Mouse (Mus musculus) layer of hippocampus, postnatal 14 days (tissue): ENCODE data around the gene Endog. TPM values are rescaled to one million over a fixed set of nuclear protein-coding genes. Genes with fewer than 3 reads are reported as not detected.

Experiments used
- DNase-seq, 2 experiments: peaks; one replicate each; pipeline ENCODE4 v3.0.0; 2021 to 2022; ENCODE audit warnings: low spot score in 2 of 2, mixed read lengths in 1 of 2
- total RNA-seq, 2 experiments: library from RNA; stranded (reverse); gene quantifications; 2 replicates each; pipeline ENCODE4 v1.2.3; 2021

Endog gene
- total RNA-seq, 2 experiments from 2014 or later: 21.7 to 24.4 TPM

DNA sequence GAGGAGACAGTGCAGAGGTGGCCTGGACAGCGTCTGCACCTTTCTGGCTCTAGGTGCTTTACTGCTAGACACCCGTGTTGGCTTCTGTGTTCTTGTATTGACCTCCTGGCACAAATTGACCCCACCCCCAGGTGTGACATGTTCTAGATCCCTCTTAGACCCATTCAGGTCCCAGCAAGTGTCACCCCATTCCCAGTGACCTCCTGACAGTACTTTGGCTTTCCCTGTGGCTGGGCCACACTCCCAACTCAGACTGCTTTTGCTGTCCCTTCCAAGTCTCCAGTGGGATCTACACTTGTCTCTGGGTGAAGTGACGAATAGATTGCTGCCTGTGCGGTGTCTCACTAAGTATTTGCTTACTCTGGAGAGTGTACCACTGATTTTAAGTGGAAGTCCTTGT lies 36.1 kb downstream of the Endog start:
- no peak for DNase-seq

DNA sequence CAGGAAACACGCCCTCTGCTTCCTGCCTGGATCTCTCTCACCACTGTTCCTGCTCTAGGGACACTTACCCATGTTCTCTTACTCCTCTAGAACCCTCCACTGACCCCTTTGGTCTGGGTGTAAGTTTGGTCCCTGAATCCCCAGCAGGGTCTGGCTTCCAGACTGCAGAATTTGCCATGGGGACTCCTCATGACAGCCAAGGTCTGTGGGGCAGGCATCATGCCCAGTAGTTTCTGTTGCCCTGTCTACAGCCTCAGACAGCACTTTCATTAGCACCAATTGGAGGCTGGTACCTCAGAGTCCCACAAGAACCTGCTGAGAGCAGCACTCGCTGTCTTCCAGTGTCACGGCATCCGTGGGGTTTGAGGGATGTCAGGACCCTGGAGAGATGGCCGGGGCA lies 36.6 kb downstream of the Endog start:
- DNase-seq: no peak

DNA sequence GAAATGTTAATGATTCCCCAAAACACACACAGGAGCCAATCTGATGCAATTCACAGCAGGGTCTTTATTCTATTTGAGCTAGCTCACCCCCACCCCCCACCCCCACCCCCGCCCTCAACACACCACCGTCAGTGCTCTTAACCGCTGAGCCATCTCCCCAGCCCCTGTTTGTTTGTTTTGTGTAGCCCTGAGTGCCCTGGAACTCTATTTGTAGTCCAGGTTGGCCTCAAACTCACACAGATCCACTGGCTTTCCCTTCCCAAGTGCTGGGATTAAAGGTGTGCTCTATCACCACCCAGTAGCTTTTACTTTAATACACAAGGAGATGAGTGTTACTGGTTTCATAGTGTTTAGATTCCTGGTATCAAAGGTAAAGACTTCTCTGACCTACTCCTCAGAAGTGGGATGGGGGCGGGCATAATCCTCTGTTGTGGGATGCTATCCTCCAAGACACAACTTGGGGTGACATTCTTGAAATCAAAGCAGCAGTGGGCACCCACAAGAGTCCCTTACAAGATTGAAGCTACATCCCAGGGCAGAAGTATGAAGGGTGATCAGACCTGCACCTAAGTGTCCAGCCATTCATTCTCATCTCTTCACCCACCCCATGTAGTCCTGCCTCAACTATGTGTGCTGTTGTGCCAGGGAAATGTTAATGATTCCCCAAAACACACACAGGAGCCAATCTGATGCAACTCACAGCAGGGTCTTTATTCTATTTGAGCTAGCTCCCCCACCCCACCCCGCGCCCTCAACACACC lies 40.3 kb downstream of the Endog start:
- no peak for DNase-seq

DNA sequence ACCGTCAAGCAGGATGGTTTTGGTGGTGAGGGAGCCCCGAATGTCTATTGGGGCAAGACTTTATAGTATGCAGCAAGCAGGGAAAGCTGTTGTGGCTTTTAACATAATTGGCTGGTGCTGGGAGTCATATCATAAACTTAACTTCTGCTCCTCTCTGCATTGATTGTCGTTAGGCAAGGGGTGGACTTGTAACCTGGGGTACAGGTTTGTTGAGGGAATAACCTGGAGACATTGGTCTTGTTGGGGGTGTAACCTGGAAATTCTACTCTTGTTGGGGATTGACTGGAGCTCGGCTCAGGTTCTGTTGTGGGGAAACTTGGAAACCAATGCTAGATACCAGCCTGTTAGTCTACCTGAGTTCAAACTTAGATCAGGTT lies 40.9 kb downstream of the Endog start:
- no peak for DNase-seq

DNA sequence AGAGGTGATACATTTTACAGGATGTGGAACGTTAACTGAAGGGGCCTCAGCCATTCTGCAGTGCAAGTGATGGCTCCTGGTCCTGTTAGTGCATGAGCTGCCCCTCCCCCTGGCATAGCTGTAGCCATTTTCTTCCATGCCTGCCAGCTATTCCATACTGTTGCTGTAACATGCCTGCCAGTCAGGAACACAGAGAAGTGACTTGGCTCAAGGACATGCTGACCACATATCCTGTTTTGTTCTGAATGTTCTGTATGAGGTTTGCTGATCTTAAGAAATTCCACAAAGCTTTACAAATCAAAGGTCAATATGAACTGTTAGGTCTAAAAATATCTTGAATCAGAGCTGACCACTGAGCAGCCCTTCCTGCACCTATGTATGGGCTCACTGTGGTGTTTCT lies 41.7 kb downstream of the Endog start:
- no peak for DNase-seq

DNA sequence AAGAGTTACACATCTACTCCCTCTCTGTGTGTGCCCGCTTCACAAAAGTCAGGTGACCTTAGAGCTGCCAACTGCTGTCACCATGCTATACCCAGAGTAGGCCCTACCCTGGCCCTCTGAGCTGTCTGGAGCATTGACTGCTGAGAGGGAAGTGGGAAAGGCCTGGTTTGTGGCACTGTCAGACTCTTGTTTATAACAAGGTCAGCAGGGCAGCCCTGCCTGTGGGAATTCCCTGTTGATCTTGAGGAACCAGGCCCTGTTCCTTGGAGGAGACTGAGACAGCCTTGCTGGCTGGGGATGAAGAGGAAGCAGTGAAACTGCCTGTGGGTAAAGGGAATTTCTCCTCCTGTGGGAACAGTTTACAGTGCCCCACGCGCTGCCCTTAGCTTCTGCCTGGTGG lies 43.5 kb downstream of the Endog start:
- no peak for DNase-seq

DNA sequence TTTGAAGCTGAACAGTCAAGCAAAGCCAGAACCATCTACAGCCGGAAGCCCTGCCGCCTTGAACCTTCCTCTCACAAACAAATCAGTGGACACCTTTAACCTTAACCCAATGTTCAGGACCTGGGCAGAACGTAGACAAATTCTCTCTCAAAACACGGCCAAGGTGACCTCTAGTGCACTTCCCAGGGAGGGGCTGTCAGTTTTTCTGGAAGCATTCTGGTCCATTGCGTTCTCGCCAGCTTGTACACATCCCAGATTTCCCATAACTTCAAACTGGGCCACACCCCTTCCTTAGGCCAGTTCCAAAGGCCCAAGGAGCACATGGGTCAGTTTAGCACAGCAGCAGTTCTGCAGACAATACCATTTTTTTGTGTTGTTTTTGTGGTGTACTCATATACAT lies 44.2 kb downstream of the Endog start:
- no peak for DNase-seq

DNA sequence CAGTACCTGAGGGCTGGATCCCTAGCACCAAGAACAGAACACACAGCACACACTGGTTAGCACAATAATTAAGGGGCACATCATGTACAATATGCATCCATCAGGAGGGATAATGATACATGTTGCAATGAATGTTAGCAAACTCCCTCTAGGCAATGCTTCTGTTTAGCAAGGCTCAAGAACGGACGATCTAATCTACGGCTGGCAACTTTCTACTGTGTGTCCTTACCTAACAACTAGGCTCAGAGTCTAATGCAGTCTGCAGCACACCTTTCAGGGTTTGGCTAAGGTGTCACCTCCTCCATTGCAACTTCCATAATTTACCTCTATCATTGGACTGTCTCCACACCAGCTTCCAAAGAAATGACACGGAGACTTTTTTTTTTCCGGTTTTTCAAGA lies 45.0 kb downstream of the Endog start:
- no peak for DNase-seq

Other genes with a start within 250 kb of the Endog start
- gene Gle1, start 236.1 kb upstream of the Endog start, total RNA-seq: 10 to 100 TPM; 44.8 to 47.3 TPM
- 1,000 to 10,000 TPM in 1 of 2 experiments, 100 to 1,000 TPM in 1; 959 to 1,004 TPM for gene Sptan1, start 205.9 kb upstream of the Endog start, total RNA-seq
- 10 to 100 TPM; 38.0 to 38.3 TPM for gene Wdr34, start 122.6 kb upstream of the Endog start, total RNA-seq
- 100 to 1,000 TPM; 185 to 190 TPM for gene Set, start 114.1 kb upstream of the Endog start, total RNA-seq
- gene Pkn3, start 93.8 kb upstream of the Endog start, total RNA-seq: 1 to 10 TPM; 1.2 to 2.3 TPM
- 10 to 100 TPM; 14.7 TPM for gene Zdhhc12, start 77.8 kb upstream of the Endog start, total RNA-seq
- 100 to 1,000 TPM; 160 to 173 TPM for gene Zer1, start 46.9 kb upstream of the Endog start, total RNA-seq
- 10 to 100 TPM; 71.7 to 74.4 TPM for gene Tbc1d13, start 37.7 kb upstream of the Endog start, total RNA-seq
- 10 to 100 TPM; 30.8 to 34.4 TPM for gene Spout1, start 7.0 kb downstream of the Endog start, total RNA-seq
- gene Kyat1, start 34.4 kb downstream of the Endog start, total RNA-seq: 10 to 100 TPM; 19.7 to 22.4 TPM
- gene Lrrc8a, start 66.2 kb downstream of the Endog start, total RNA-seq: 10 to 100 TPM; 66.5 to 72.5 TPM
- gene Gm28035, start 69.1 kb downstream of the Endog start, total RNA-seq: 1 to 10 TPM; 6.7 to 7.3 TPM
- gene Phyhd1, start 94.7 kb downstream of the Endog start, total RNA-seq: 10 to 100 TPM; 23.1 to 24.0 TPM
- not detected for gene Gm28038, start 109.5 kb downstream of the Endog start, total RNA-seq
- gene Dolk, start 114.8 kb downstream of the Endog start, total RNA-seq: 10 to 100 TPM; 24.4 TPM
- gene Nup188, start 114.9 kb downstream of the Endog start, total RNA-seq: 10 to 100 TPM; 19.4 to 20.5 TPM
- 100 to 1,000 TPM; 241 to 246 TPM for gene Sh3glb2, start 187.8 kb downstream of the Endog start, total RNA-seq
- gene Miga2, start 192.7 kb downstream of the Endog start, total RNA-seq: 100 to 1,000 TPM; 105 to 115 TPM
- 10 to 100 TPM; 29.3 to 30.2 TPM for gene Dolpp1, start 220.8 kb downstream of the Endog start, total RNA-seq
- 10 to 100 TPM; 41.0 to 41.1 TPM for gene Crat, start 244.3 kb downstream of the Endog start, total RNA-seq
- gene Ptpa, start 244.5 kb downstream of the Endog start, total RNA-seq: 100 to 1,000 TPM; 147 to 150 TPM